Mouse (Mus musculus) MEL (cell line): ENCODE data around the gene Sh3bp4. TPM values are rescaled to one million over a fixed set of nuclear protein-coding genes. Genes with fewer than 3 reads are reported as not detected.

Experiments used
- DNase-seq: peaks from one replicate; pipeline ENCODE4 v3.0.0; 2011; ENCODE audit warnings: low read depth, low spot score
- H3K27ac ChIP-seq: 2 replicates; pipeline ENCODE4 v1.5.1; 2012; ENCODE audit warnings: low read depth, mild to moderate bottlenecking, control low read depth, low read length, moderate library complexity; ENCODE audit not compliant: control insufficient read depth
- H3K27me3 ChIP-seq, 2 experiments: fragments of 150-350 bp in 1 of 2; sonication (generic) in 1 of 2; 2 replicates each; pipeline ENCODE4 v1.6.1; 2012; ENCODE audit warnings: low read length in 2 of 2, mild to moderate bottlenecking in 2 of 2, improper control_type of control experiment in 1 of 2, moderate library complexity in 1 of 2; ENCODE audit not compliant: insufficient read depth in 2 of 2, control insufficient read depth in 1 of 2
- H3K36me3 ChIP-seq, 2 experiments: 2 replicates each; pipeline ENCODE4 v1.6.1; 2012 to 2014; ENCODE audit warnings: low read length in 2 of 2, improper control_type of control experiment in 1 of 2, inconsistent platforms in 1 of 2, mild to moderate bottlenecking in 1 of 2; ENCODE audit not compliant: insufficient read depth in 2 of 2, control insufficient read depth in 1 of 2
- H3K4me1 ChIP-seq, 2 experiments: fragments of 150-350 bp in 1 of 2; sonication (generic) in 1 of 2; 2 replicates each; pipeline ENCODE4 v1.6.1; 2012; ENCODE audit warnings: low read length in 2 of 2, improper control_type of control experiment in 1 of 2, mild to moderate bottlenecking in 1 of 2; ENCODE audit not compliant: insufficient read depth in 2 of 2, control insufficient read depth in 1 of 2
- H3K4me3 ChIP-seq, 2 experiments: fragments of 150-350 bp in 1 of 2; sonication (generic) in 1 of 2; 2 replicates each; pipeline ENCODE4 v1.5.1; 2012; ENCODE audit warnings: low read depth in 2 of 2, low read length in 2 of 2, mild to moderate bottlenecking in 2 of 2, moderate library complexity in 2 of 2, control low read depth in 1 of 2, improper control_type of control experiment in 1 of 2; ENCODE audit not compliant: control insufficient read depth in 1 of 2, insufficient read depth in 1 of 2
- H3K79me2 ChIP-seq: 2 replicates; pipeline ENCODE4 v1.6.1; 2012; ENCODE audit warnings: mild to moderate bottlenecking, low read length, moderate library complexity; ENCODE audit not compliant: control insufficient read depth, poor library complexity, insufficient read depth
- H3K9ac ChIP-seq: 2 replicates; pipeline ENCODE4 v1.6.1; 2012; ENCODE audit warnings: low read depth, mild to moderate bottlenecking, control low read depth, low read length, moderate library complexity; ENCODE audit not compliant: control insufficient read depth, poor library complexity, severe bottlenecking
- H3K9me3 ChIP-seq: fragments of 150-350 bp; sonication (generic); replicated peaks from 2 replicates; pipeline ENCODE4 v1.6.1; 2012; ENCODE audit warnings: mild to moderate bottlenecking, low read length, improper control_type of control experiment, moderate library complexity; ENCODE audit not compliant: insufficient read depth
- BHLHE40 ChIP-seq: IDR thresholded peaks from 2 replicates; pipeline ENCODE4 v1.6.1; 2012; ENCODE audit warnings: low read depth, mild to moderate bottlenecking, inconsistent platforms, low read length, improper control_type of control experiment, borderline replicate concordance
- CHD2 ChIP-seq: IDR thresholded peaks from 2 replicates; pipeline ENCODE4 v1.6.1; 2011; ENCODE audit warnings: low read length, improper control_type of control experiment
- E2F4 ChIP-seq: IDR thresholded peaks from 2 replicates; pipeline ENCODE4 v1.6.1; 2011; ENCODE audit warnings: low read depth, low read length, improper control_type of control experiment, borderline replicate concordance
- GATA1 ChIP-seq: IDR thresholded peaks from 2 replicates; pipeline ENCODE4 v1.6.1; 2011; ENCODE audit warnings: low read depth, low read length, improper control_type of control experiment
- HCFC1 ChIP-seq: IDR thresholded peaks from 2 replicates; pipeline ENCODE4 v1.6.1; 2012; ENCODE audit warnings: low read depth, mild to moderate bottlenecking, inconsistent platforms, low read length, improper control_type of control experiment, moderate library complexity
- KAT2A ChIP-seq: conservative IDR thresholded peaks from 2 replicates; pipeline ENCODE4 v1.6.1; 2012; ENCODE audit warnings: low read depth, low read length, improper control_type of control experiment, inconsistent platforms
- MAX ChIP-seq: IDR thresholded peaks from 2 replicates; pipeline ENCODE4 v1.6.1; 2011; ENCODE audit warnings: low read length, improper control_type of control experiment
- NELFE ChIP-seq: IDR thresholded peaks from 2 replicates; pipeline ENCODE4 v1.6.1; 2011; ENCODE audit warnings: low read depth, low read length, improper control_type of control experiment
- NRF1 ChIP-seq: IDR thresholded peaks from 2 replicates; pipeline ENCODE4 v1.6.1; 2014; ENCODE audit warnings: low read depth, mild to moderate bottlenecking, inconsistent platforms, low read length, improper control_type of control experiment, moderate library complexity; ENCODE audit not compliant: poor library complexity, insufficient read depth, severe bottlenecking
- POLR2A ChIP-seq, 2 experiments: IDR thresholded peaks; 2 replicates each; pipeline ENCODE4 v1.6.1; 2011 to 2012; ENCODE audit warnings: low read length in 2 of 2, mild to moderate bottlenecking in 2 of 2, control low read depth in 1 of 2, improper control_type of control experiment in 1 of 2, low read depth in 1 of 2, moderate library complexity in 1 of 2; ENCODE audit not compliant: control insufficient read depth in 1 of 2, insufficient read depth in 1 of 2, poor library complexity in 1 of 2
- POLR2AphosphoS5 ChIP-seq: IDR thresholded peaks from 2 replicates; pipeline ENCODE4 v1.6.1; 2012; ENCODE audit warnings: low read depth, borderline replicate concordance, mild to moderate bottlenecking, inconsistent platforms, low read length, moderate library complexity, mixed read lengths
- RCOR1 ChIP-seq: IDR thresholded peaks from 2 replicates; pipeline ENCODE4 v1.6.1; 2012; ENCODE audit warnings: low read depth, mild to moderate bottlenecking, inconsistent platforms, low read length, improper control_type of control experiment
- TBP ChIP-seq: IDR thresholded peaks from 2 replicates; pipeline ENCODE4 v1.8.0; 2011; ENCODE audit warnings: low read depth, low read length, improper control_type of control experiment
- ZKSCAN1 ChIP-seq: IDR thresholded peaks from 2 replicates; pipeline ENCODE4 v1.6.1; 2012; ENCODE audit warnings: low read depth, mild to moderate bottlenecking, inconsistent platforms, low read length, improper control_type of control experiment, moderate library complexity
- ZMIZ1 ChIP-seq: IDR thresholded peaks from 2 replicates; pipeline ENCODE4 v1.6.1; 2012; ENCODE audit warnings: low read depth, mild to moderate bottlenecking, inconsistent platforms, low read length, improper control_type of control experiment, moderate library complexity
- ZNF384 ChIP-seq: IDR thresholded peaks from 2 replicates; pipeline ENCODE4 v1.6.1; 2012; ENCODE audit warnings: low read depth, mild to moderate bottlenecking, inconsistent platforms, low read length, improper control_type of control experiment
- polyA plus RNA-seq, 2 experiments: library from polyadenylated mRNA; stranded (reverse) in 1 of 2; unstranded in 1 of 2; fragments of >175 nt in 1 of 2; fragments of >200 nt in 1 of 2; gene quantifications; 2 replicates each; pipeline versions ENCODE4 v1.2.1 to v1.2.4; 2012; ENCODE audit warnings: low replicate concordance in 2 of 2, low read depth in 1 of 2; ENCODE audit not compliant: insufficient read length in 2 of 2, insufficient read depth in 1 of 2, missing spikeins in 1 of 2
- total RNA-seq: library from RNA; depleted of rRNA; stranded (reverse); fragments of 300-350 nt; gene quantifications from 2 replicates; pipeline ENCODE4 v1.2.3, GENCODE M21; 2012

The Sh3bp4 gene
- total and polyA plus RNA-seq, 3 experiments: not detected

DNA sequence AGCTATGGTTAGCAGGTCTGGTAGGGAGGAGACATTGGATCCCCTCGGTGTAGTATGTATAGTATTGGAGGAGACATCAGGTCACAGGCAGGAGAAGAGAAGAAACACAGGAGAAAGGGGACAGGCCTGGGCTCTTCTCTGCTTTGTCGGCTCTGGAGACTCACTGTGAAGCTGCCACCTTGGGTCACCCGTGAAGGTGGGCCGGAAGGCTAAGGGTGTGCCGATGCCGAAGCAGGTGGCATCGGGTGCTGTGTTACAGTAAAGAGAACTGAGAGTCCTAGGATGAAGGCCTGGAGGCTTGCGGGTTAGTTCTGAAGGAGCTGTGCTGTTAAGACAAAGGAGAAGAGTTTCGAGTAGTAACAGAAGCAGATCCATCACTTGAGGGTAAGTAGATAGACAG is 6.6 kb downstream of the Sh3bp4 start:
- no peaks in the 10 kb centered on the region for H3K79me2 ChIP-seq
- no peaks in the 10 kb centered on the region for H3K36me3 ChIP-seq
- no peak overlapping the region for H3K27ac ChIP-seq
- H3K9me3 ChIP-seq: no peaks in the 10 kb centered on the region; the same call in 1 of the 2 replicates
- TF ChIP-seq HCFC1 (no peak), TBP (no peak)
- no peak overlapping the region for H3K4me3 ChIP-seq
- H3K27me3 ChIP-seq: no peaks in the 10 kb centered on the region
- DNase-seq: no peak
- no peaks in the 10 kb centered on the region for H3K4me1 ChIP-seq
- H3K9ac ChIP-seq: no peak overlapping the region

DNA sequence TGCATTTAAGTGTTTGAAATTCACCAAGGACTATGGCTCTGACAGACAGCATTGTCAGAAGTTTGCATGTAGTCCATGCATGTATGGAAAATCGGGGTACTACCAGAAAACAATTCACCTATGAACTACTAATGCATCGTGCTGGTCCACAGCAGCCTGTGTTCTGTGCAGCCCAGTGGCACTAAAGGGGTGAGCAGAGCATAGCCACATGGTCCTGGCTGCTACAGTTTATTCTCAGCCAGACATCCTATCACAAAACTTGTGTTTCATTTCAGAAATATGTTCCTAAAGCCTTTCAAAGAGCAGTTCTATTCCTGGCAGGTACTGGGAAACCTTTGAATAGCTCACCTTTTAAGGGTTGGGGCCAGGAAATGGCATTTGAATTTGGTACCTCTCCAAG is 8.0 kb downstream of the Sh3bp4 start:
- Histone ChIP-seq H3K36me3 (no peaks in the 10 kb centered on the region), H3K27ac (no peak overlapping the region), H3K9me3 (no peaks in the 10 kb centered on the region; the same call in 1 of the 2 replicates), H3K9ac (no peak overlapping the region), H3K27me3 (no peaks in the 10 kb centered on the region)
- no peak for DNase-seq
- no peak for TF ChIP-seq ZNF384
- no peak for TF ChIP-seq NELFE
- no peak for TF ChIP-seq ZKSCAN1
- no peak for TF ChIP-seq GATA1
- TF ChIP-seq BHLHE40: no peak
- no peak for TF ChIP-seq POLR2AphosphoS5
- TF ChIP-seq POLR2A (IDR thresholded peaks at IDR 0.05; ENCODE audit: control insufficient read depth in 1 of 2, insufficient read depth in 1 of 2, low read depth in 1 of 2, low read length in 2 of 2, poor library complexity in 1 of 2): no peak
- no peak for TF ChIP-seq KAT2A
- TF ChIP-seq HCFC1: no peak
- no peak for TF ChIP-seq E2F4
- no peak for TF ChIP-seq NRF1
- no peak for TF ChIP-seq MAX
- TF ChIP-seq, all 39 proteins: peak for 0
- no peak overlapping the region for H3K4me3 ChIP-seq
- H3K4me1 ChIP-seq: no peaks in the 10 kb centered on the region
- H3K79me2 ChIP-seq: no peaks in the 10 kb centered on the region

DNA sequence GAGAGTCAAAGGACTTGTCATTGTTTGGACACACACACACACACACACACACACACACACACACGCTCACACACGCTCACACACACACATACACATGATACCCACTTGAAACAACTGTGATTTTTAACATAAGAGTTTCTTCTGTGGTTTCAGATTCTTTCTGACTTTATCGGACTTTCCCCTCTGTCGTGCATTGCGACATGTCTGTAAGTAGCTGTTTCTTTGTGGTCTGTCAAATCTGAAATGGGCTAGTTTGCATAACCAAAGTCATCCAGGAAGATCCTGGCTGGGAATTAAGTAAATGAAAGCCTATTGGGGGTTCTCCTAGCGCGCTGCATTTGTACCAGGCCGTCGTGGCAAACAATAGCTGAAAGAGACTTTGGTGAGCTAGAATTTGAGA is 8.5 kb downstream of the Sh3bp4 start:
- Histone ChIP-seq H3K9me3 (no peaks in the 10 kb centered on the region; the same call in 1 of the 2 replicates), H3K9ac (no peak overlapping the region)
- TF ChIP-seq HCFC1: no peak
- TF ChIP-seq ZMIZ1: no peak
- TF ChIP-seq KAT2A: no peak
- no peak for TF ChIP-seq CHD2
- no peak for TF ChIP-seq RCOR1
- TF ChIP-seq, all 39 proteins: peak for 0
- H3K27ac ChIP-seq: no peak overlapping the region
- H3K4me1 ChIP-seq: no peaks in the 10 kb centered on the region
- no peaks in the 10 kb centered on the region for H3K79me2 ChIP-seq
- no peaks in the 10 kb centered on the region for H3K27me3 ChIP-seq
- H3K36me3 ChIP-seq: no peaks in the 10 kb centered on the region
- no peak overlapping the region for H3K4me3 ChIP-seq
- DNase-seq: no peak
